Mouse (Mus musculus): Measurements from ENCODE around the gene Frmpd1.

The Frmpd1 gene

GRCm38 (mm10) chr4:45184521-45185330 lies at the start of gene Frmpd1:
Gene Frmpd1 (plus strand): TSS chr4:45184875.
- DNase-seq = peak; percentile 8

DNA sequence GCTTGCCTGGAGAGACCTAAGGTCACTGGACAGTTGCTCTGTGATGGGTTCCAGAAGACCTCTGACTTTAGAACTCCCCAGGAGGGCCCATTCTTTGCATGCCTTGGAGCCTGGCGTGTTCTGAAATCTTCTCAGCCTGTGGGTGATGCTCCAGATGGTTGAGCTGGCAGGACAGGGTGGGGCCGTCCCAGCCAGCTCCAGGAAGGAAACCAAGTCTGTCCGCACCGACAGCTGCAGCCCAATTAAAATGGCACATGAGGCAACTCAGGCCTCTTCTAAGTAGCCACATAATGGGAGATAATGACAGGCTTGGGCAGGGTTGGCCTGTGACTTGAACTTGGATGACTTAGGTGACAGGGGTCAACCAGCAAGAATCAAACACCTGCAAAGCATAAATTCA lies 47.0 kb upstream of the Frmpd1 start:
- no peak for DNase-seq

DNA sequence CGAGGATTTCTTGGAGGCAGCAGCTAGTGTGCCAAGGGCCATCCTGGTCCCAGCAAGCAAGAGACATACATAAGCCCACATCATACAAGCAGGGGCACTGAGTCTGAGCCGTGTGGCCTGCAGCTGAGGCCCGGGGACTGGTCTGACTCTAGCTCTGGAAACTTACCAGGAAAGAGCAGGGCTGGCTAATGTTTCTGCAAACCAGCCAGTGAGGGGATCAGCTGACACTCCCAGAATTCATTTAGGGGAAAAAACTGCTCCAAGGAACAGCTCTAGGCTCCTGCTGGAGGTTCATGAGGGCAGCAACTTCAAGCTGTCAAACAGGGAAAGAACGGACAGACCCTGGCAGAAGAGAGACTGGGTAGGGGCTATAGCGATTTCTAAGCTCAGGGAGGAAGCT lies 42.8 kb upstream of the Frmpd1 start:
- no peak for DNase-seq

GRCm38 (mm10) chr4:45142411-45142810 lies 42.3 kb upstream of the Frmpd1 start:
- no peak for DNase-seq

GRCm38 (mm10) chr4:45143005-45143404 lies 41.7 kb upstream of the Frmpd1 start:
- no peak for DNase-seq

DNA sequence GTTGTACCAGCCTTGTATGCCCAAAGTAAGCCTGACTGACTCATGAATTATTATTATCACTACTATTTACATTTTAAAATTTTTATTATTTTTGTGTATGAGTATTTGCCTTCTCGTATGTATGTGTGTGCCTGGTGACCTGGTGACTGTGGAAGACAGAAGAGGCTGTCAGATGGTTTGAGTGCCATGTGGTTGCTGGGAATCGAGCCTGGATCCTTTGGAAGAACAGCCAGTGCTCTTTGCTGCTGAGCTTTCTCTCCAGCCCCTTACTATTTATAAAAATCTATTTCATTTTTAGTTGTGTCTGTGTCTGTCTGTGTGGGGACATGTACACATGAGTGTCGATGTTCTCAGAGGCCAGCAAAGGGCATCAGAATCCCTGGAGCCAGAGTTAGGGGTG lies 28.2 kb upstream of the Frmpd1 start:
- DNase-seq = no peak

GRCm38 (mm10) chr4:45158608-45159007 lies 26.1 kb upstream of the Frmpd1 start:
- no peak for DNase-seq

DNA sequence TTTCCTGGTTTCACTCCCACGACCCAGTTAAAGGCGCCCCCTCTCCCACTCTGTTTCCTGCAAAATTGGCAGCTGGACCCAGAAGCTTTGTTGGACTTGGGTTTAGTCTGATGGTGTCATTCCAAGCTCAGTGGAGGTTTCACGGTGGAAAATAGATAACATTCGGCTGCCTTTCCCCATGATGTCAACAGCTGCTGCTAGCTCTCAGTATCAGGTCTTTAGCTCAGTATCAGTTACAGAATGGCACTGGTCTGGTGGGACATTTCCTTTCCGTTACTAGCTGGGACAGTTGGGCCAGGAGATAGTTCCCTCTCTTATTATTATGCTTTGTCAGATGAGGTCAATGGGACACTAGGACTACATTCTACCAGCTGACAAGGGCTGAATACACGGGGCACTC lies 23.9 kb upstream of the Frmpd1 start:
- no peak for DNase-seq

DNA sequence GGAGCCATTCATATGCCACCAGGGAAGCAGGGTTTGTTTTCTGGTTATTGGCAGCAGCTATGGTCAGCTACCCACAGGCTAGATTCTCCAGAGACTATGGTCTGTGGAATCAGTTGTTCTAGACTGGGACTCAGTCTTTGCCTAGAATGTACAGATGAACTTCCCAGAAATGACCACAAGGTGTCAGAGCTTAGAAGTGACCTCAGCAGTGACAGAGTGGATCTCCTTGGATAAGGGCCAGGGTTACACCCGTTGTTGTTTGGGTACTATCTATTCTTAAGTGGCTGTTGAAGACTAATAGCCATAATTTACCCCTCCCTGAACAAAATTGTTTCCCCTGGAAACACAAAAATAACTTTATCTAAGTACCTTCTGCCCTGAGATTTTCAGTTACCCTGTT lies 21.0 kb upstream of the Frmpd1 start:
- DNase-seq = no peak

DNA sequence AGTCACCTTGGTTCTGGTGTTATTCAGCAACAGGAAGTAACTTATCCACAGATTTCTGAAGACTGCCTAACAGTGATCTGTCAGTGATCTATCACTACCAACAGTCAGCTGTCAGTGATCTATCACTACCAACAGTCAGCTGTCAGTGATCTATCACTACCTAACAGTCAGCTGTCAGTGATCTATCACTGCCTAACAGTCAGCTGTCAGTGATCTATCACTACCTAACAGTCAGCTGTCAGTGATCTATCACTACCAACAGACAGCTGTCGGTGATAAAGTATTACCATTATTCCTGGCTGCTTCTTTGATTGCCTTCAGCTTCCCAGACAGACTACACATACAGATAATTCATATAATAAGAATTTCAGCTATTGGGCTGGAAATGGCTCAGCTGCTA lies 19.2 kb upstream of the Frmpd1 start:
- no peak for DNase-seq

GRCm38 (mm10) chr4:45165955-45166354 lies 18.7 kb upstream of the Frmpd1 start:
- DNase-seq = no peak

DNA sequence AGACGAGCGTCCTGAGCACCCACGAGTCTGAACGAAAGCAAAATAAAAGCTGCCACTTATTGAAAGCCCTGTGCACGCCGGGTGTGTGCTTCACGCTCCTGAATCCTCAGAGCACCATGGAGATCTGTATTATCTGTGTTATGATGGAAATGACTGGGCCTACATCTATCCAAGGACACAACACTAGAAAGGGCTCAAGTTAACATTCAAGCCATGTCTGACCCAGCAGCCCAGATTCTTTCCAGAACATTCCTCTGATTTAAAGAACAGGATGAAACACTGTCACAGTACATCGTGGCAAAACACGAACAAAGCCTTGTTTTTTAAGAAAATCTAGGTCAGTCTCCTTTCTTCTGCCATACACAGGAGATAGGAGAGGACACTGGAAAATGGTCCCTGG lies 13.3 kb upstream of the Frmpd1 start:
- DNase-seq = no peak

- DNase-seq = peak; percentile 6
Observed at GRCm38 (mm10) chr4:45183818-45184520, 706 bp upstream of the Frmpd1 start.

GRCm38 (mm10) chr4:45185331-45185669 lies 625 bp downstream of the Frmpd1 start:
- DNase-seq = no peak

DNA sequence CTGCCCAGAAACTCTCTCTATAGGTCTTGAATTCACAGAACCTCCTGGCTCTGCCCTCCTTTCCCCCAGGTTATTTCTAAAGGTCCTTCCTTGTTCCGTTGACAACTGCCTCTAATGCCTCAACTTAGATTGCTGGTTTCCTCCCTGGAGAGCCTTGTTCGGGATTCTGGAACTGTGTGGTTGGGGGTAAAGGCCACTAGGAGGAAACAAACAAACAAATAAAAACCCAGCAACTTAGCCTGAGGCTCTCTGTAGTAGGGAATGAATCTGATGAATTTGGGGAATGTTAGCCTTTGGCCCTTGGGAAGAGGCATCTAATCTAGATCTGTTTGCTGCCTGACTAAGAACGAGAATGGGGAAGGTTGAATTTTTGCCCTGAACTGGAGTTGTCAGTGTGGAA lies 13.6 kb downstream of the Frmpd1 start:
- DNase-seq = no peak

GRCm38 (mm10) chr4:45203283-45203682 lies 18.6 kb downstream of the Frmpd1 start:
- no peak for DNase-seq

GRCm38 (mm10) chr4:45207444-45207843 lies 22.8 kb downstream of the Frmpd1 start:
- DNase-seq = no peak

GRCm38 (mm10) chr4:45208832-45209363 lies 24.2 kb downstream of the Frmpd1 start:
- DNase-seq = peak; percentile 7

- no peak for DNase-seq
Observed at GRCm38 (mm10) chr4:45212342-45213063, 27.8 kb downstream of the Frmpd1 start.

GRCm38 (mm10) chr4:45219946-45220345 lies 35.3 kb downstream of the Frmpd1 start:
- DNase-seq = no peak

DNA sequence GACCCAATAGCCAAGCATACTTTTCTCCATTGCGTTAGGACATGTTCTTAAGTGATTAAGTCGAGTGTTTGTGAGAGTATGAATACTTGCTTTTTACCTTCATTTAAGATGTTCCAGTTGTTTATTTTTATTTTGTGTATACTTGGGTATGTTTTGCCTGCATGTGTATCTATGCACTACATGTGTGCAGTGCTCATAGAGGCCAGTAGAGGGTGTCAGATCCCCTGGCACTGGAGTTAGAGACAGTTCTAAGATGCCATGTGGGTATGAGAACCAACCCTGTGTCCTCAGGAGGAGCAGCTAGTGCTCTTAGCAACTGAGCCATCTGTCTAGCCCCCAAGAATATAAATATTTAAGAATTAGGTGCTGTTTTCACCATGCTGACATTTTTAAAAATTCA lies 37.7 kb downstream of the Frmpd1 start:
- no peak for DNase-seq

DNA sequence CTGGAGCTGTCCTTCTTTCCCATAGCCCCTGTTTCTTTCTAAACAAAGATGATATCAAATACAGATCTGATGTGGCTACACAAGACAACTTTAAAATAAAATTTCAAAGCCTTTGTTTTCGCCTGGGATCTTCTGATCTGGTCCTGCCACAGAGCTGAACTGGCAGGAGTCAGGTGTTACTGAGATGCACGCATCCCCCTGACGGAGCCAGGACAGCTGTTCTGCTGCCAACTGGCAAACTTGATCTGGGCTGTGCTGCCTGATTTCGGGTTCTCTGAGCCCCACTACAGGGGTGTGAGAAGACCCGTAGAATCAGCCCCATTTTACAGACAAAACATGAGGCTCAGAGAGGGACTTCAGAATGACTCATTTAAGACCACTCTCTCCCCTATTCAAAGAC lies 45.6 kb downstream of the Frmpd1 start:
- DNase-seq = no peak

GRCm38 (mm10) chr4:45238260-45238659 lies 53.6 kb downstream of the Frmpd1 start:
- DNase-seq = no peak

GRCm38 (mm10) chr4:45241330-45241729 lies 56.7 kb downstream of the Frmpd1 start:
- no peak for DNase-seq
